Mouse (Mus musculus): ENCODE measurements at regions not wholly inside any gene's neighbourhood (a gene's known extent, or its start where the extent isn't known, plus 50 kb on each side); places are given as distances from the start of the nearest gene placed in this dataset.

- no peak for DNase-seq (ENCODE audit: extremely low read depth, low read depth, low spot score)
- no peaks in the 10 kb centered on the region for H3K79me2 ChIP-seq (ENCODE audit: control insufficient read depth, insufficient read depth, low read length)
- no peaks in the 10 kb centered on the region for H3K27me3 ChIP-seq (ENCODE audit: control insufficient read depth, insufficient read depth, low read length)
- H3K9ac ChIP-seq (ENCODE audit: low read depth, low read length) = no peak overlapping the region
- 71% methylated on average over 5 of the region's 5 CpGs for WGBS
- TF ChIP-seq CTCF (IDR thresholded peaks at IDR 0.05; ENCODE audit: low read depth, low read length) (no peak), POLR2A (IDR thresholded peaks at IDR 0.05; ENCODE audit: extremely low read depth, insufficient read depth, low read length) (no peak)
- H3K4me1 ChIP-seq (ENCODE audit: control insufficient read depth, insufficient read depth, low read length) = no peaks in the 10 kb centered on the region
- no peak overlapping the region for H3K27ac ChIP-seq (replicated peaks; ENCODE audit: insufficient read depth, low read depth, low read length)
- no peak overlapping the region for H3K4me3 ChIP-seq (ENCODE audit: insufficient read depth, low read depth, low read length)
- H3K36me3 ChIP-seq (ENCODE audit: control insufficient read depth, insufficient read depth, low read length) = no peaks in the 10 kb centered on the region
Measured at GRCm38 (mm10) chr1:169354021-169354420, 177.2 kb downstream of the Nuf2 start.

GRCm38 (mm10) chr1:169347692-169348091, 183.6 kb downstream of the Nuf2 start:
- H3K4me1 ChIP-seq (ENCODE audit: control insufficient read depth, insufficient read depth, low read length) = no peaks in the 10 kb centered on the region
- H3K79me2 ChIP-seq (ENCODE audit: control insufficient read depth, insufficient read depth, low read length) = no peaks in the 10 kb centered on the region
- no peaks in the 10 kb centered on the region for H3K27me3 ChIP-seq (ENCODE audit: control insufficient read depth, insufficient read depth, low read length)
- H3K27ac ChIP-seq (replicated peaks; ENCODE audit: insufficient read depth, low read depth, low read length) = no peak overlapping the region
- no peak overlapping the region for H3K4me3 ChIP-seq (ENCODE audit: insufficient read depth, low read depth, low read length)
- H3K9ac ChIP-seq (ENCODE audit: low read depth, low read length) = no peak overlapping the region
- no peak for TF ChIP-seq CTCF (IDR thresholded peaks at IDR 0.05; ENCODE audit: low read depth, low read length)
- TF ChIP-seq POLR2A (IDR thresholded peaks at IDR 0.05; ENCODE audit: extremely low read depth, insufficient read depth, low read length) = no peak
- no peaks in the 10 kb centered on the region for H3K36me3 ChIP-seq (ENCODE audit: control insufficient read depth, insufficient read depth, low read length)
- 43% methylated on average over 2 of the region's 2 CpGs for WGBS
- peak; percentile 9 for DNase-seq (ENCODE audit: extremely low read depth, low read depth, low spot score)

GRCm38 (mm10) chr1:169346876-169347275, 184.4 kb downstream of the Nuf2 start:
- Histone ChIP-seq H3K4me3 (ENCODE audit: insufficient read depth, low read depth, low read length) (no peak overlapping the region), H3K9ac (ENCODE audit: low read depth, low read length) (no peak overlapping the region), H3K4me1 (ENCODE audit: control insufficient read depth, insufficient read depth, low read length) (no peaks in the 10 kb centered on the region), H3K27me3 (ENCODE audit: control insufficient read depth, insufficient read depth, low read length) (no peaks in the 10 kb centered on the region), H3K27ac (replicated peaks; ENCODE audit: insufficient read depth, low read depth, low read length) (no peak overlapping the region), H3K36me3 (ENCODE audit: control insufficient read depth, insufficient read depth, low read length) (no peaks in the 10 kb centered on the region), H3K79me2 (ENCODE audit: control insufficient read depth, insufficient read depth, low read length) (no peaks in the 10 kb centered on the region)
- WGBS = 98% methylated on average over 1 of the region's 1 CpGs
- no peak for TF ChIP-seq POLR2A (IDR thresholded peaks at IDR 0.05; ENCODE audit: extremely low read depth, insufficient read depth, low read length)
- no peak for DNase-seq (ENCODE audit: extremely low read depth, low read depth, low spot score)

GRCm38 (mm10) chr1:169341131-169341530, 190.1 kb downstream of the Nuf2 start:
- TF ChIP-seq CTCF (IDR thresholded peaks at IDR 0.05; ENCODE audit: low read depth, low read length) (no peak), POLR2A (IDR thresholded peaks at IDR 0.05; ENCODE audit: extremely low read depth, insufficient read depth, low read length) (no peak)
- Histone ChIP-seq H3K79me2 (ENCODE audit: control insufficient read depth, insufficient read depth, low read length) (no peaks in the 10 kb centered on the region), H3K9ac (ENCODE audit: low read depth, low read length) (no peak overlapping the region), H3K27me3 (ENCODE audit: control insufficient read depth, insufficient read depth, low read length) (no peaks in the 10 kb centered on the region), H3K27ac (replicated peaks; ENCODE audit: insufficient read depth, low read depth, low read length) (no peak overlapping the region), H3K36me3 (ENCODE audit: control insufficient read depth, insufficient read depth, low read length) (no peaks in the 10 kb centered on the region), H3K4me3 (ENCODE audit: insufficient read depth, low read depth, low read length) (no peak overlapping the region), H3K4me1 (ENCODE audit: control insufficient read depth, insufficient read depth, low read length) (no peaks in the 10 kb centered on the region)
- 33% methylated on average over 1 of the region's 1 CpGs for WGBS
- DNase-seq (ENCODE audit: extremely low read depth, low read depth, low spot score) = no peak

- H3K9ac ChIP-seq (ENCODE audit: low read depth, low read length) = no peak overlapping the region
- WGBS = 68% methylated on average over 4 of the region's 4 CpGs
- no peak overlapping the region for H3K27ac ChIP-seq (replicated peaks; ENCODE audit: insufficient read depth, low read depth, low read length)
- no peak for DNase-seq (ENCODE audit: extremely low read depth, low read depth, low spot score)
- TF ChIP-seq POLR2A (IDR thresholded peaks at IDR 0.05; ENCODE audit: extremely low read depth, insufficient read depth, low read length) (no peak), CTCF (IDR thresholded peaks at IDR 0.05; ENCODE audit: low read depth, low read length) (no peak)
- no peaks in the 10 kb centered on the region for H3K4me1 ChIP-seq (ENCODE audit: control insufficient read depth, insufficient read depth, low read length)
- no peaks in the 10 kb centered on the region for H3K79me2 ChIP-seq (ENCODE audit: control insufficient read depth, insufficient read depth, low read length)
- H3K27me3 ChIP-seq (ENCODE audit: control insufficient read depth, insufficient read depth, low read length) = no peaks in the 10 kb centered on the region
- H3K4me3 ChIP-seq (ENCODE audit: insufficient read depth, low read depth, low read length) = no peak overlapping the region
- no peaks in the 10 kb centered on the region for H3K36me3 ChIP-seq (ENCODE audit: control insufficient read depth, insufficient read depth, low read length)
Measured at GRCm38 (mm10) chr1:169338461-169338860, 192.8 kb downstream of the Nuf2 start.

- H3K27me3 ChIP-seq (ENCODE audit: control insufficient read depth, insufficient read depth, low read length) = no peaks in the 10 kb centered on the region
- H3K4me3 ChIP-seq (ENCODE audit: insufficient read depth, low read depth, low read length) = no peak overlapping the region
- H3K79me2 ChIP-seq (ENCODE audit: control insufficient read depth, insufficient read depth, low read length) = no peaks in the 10 kb centered on the region
- no peaks in the 10 kb centered on the region for H3K36me3 ChIP-seq (ENCODE audit: control insufficient read depth, insufficient read depth, low read length)
- H3K4me1 ChIP-seq (ENCODE audit: control insufficient read depth, insufficient read depth, low read length) = no peaks in the 10 kb centered on the region
- no peak for TF ChIP-seq CTCF (IDR thresholded peaks at IDR 0.05; ENCODE audit: low read depth, low read length)
- TF ChIP-seq POLR2A (IDR thresholded peaks at IDR 0.05; ENCODE audit: extremely low read depth, insufficient read depth, low read length) = no peak
- H3K9ac ChIP-seq (ENCODE audit: low read depth, low read length) = no peak overlapping the region
- no peak overlapping the region for H3K27ac ChIP-seq (replicated peaks; ENCODE audit: insufficient read depth, low read depth, low read length)
- WGBS = 83% methylated on average over 5 of the region's 5 CpGs
- no peak for DNase-seq (ENCODE audit: extremely low read depth, low read depth, low spot score)
Measured at GRCm38 (mm10) chr1:169332165-169332564, 199.1 kb downstream of the Nuf2 start.

Measured in liver, adult 2 months (tissue).